Mouse (Mus musculus): ENCODE results near the gene Trappc3.

DNA sequence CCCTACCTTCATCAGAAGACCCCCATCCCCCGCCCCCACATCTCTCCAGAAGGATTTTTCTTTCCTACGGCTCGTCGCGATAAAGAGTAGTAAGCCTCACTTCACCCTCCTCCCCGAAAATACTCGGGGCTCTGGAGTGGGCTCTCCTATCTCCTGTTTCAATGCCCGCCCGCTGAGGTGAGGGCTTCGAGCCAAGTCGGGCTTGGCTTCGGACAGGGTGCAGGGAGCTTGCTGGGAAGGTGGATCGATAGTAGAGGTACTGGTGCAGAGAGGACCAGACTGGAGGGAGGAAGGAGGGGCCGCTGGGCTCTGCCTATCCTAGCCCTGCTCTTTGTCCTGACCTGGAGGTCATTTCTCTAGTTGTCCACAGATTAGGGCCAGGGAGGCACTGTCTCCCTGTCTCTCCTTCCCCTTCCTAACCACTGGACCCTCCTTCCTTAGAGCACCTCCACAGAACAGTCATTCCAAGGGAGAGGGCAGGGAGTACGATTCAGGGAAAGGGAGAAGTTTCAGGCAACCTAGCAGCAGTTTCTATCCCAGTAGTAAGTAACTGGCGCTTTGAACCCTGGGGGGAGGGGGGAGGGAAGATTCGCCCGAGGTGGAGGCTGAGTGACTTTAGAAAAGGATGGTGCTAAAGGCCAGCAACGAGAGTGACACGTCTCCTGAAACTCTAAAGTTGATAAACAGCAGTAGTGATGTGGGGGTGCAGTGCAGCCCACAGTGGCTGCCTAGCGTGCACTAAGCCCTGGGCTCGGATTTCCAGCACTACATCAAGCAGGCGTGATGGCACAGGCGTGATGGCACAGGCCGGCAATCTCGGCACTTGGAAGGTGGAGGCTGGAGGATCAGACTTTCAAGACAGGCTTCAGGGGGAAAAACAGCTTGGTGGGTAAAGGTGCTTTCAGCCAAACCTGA is 4.9 kb upstream of the Trappc3 start:
- no peak for TF ChIP-seq CTCF (IDR thresholded peaks at IDR 0.05 in 2 of 3, conservative IDR thresholded peaks at IDR 0.05 in 1 of 3; ENCODE audit: control insufficient read depth in 1 of 3, insufficient read depth in 1 of 3, low read depth in 2 of 3, low read length in 3 of 3, poor library complexity in 1 of 3, severe bottlenecking in 1 of 3)
- TF ChIP-seq SIN3A (IDR thresholded peaks at IDR 0.05; ENCODE audit: low read length), result no peak
- TF ChIP-seq EP300 (IDR thresholded peaks at IDR 0.05; ENCODE audit: low read depth in 1 of 2, low read length in 2 of 2), result peak in 1 of 2 experiments; percentile 1; a peak in 1 of 4 replicates
- no peak for TF ChIP-seq POLR2A (IDR thresholded peaks at IDR 0.05; ENCODE audit: control insufficient read depth in 1 of 2, insufficient read depth in 1 of 2, low read depth in 1 of 2, low read length in 2 of 2, poor library complexity in 1 of 2)
- TF ChIP-seq TCF12 (IDR thresholded peaks at IDR 0.05; ENCODE audit: low read depth, low read length), result no peak
- no peak for TF ChIP-seq ZMIZ1 (IDR thresholded peaks at IDR 0.05; ENCODE audit: low read depth, low read length)
